Mouse (Mus musculus) MEL (cell line): ENCODE measurements around the gene Dync1li2. TPM values are rescaled to one million over a fixed set of nuclear protein-coding genes. Genes with fewer than 3 reads are reported as not detected.

Source experiments
- DNase-seq: peaks from one replicate; pipeline ENCODE4 v3.0.0; 2011; ENCODE audit warnings: low read depth, low spot score
- H3K27ac ChIP-seq: 2 replicates; pipeline ENCODE4 v1.5.1; 2012; ENCODE audit warnings: low read depth, mild to moderate bottlenecking, control low read depth, low read length, moderate library complexity; ENCODE audit not compliant: control insufficient read depth
- H3K27me3 ChIP-seq, 2 experiments: fragments of 150-350 bp in 1 of 2; sonication (generic) in 1 of 2; 2 replicates each; pipeline ENCODE4 v1.6.1; 2012; ENCODE audit warnings: low read length in 2 of 2, mild to moderate bottlenecking in 2 of 2, improper control_type of control experiment in 1 of 2, moderate library complexity in 1 of 2; ENCODE audit not compliant: insufficient read depth in 2 of 2, control insufficient read depth in 1 of 2
- H3K36me3 ChIP-seq, 2 experiments: 2 replicates each; pipeline ENCODE4 v1.6.1; 2012 to 2014; ENCODE audit warnings: low read length in 2 of 2, improper control_type of control experiment in 1 of 2, inconsistent platforms in 1 of 2, mild to moderate bottlenecking in 1 of 2; ENCODE audit not compliant: insufficient read depth in 2 of 2, control insufficient read depth in 1 of 2
- H3K4me1 ChIP-seq, 2 experiments: fragments of 150-350 bp in 1 of 2; sonication (generic) in 1 of 2; 2 replicates each; pipeline ENCODE4 v1.6.1; 2012; ENCODE audit warnings: low read length in 2 of 2, improper control_type of control experiment in 1 of 2, mild to moderate bottlenecking in 1 of 2; ENCODE audit not compliant: insufficient read depth in 2 of 2, control insufficient read depth in 1 of 2
- H3K4me3 ChIP-seq, 2 experiments: fragments of 150-350 bp in 1 of 2; sonication (generic) in 1 of 2; 2 replicates each; pipeline ENCODE4 v1.5.1; 2012; ENCODE audit warnings: low read depth in 2 of 2, low read length in 2 of 2, mild to moderate bottlenecking in 2 of 2, moderate library complexity in 2 of 2, control low read depth in 1 of 2, improper control_type of control experiment in 1 of 2; ENCODE audit not compliant: control insufficient read depth in 1 of 2, insufficient read depth in 1 of 2
- H3K79me2 ChIP-seq: 2 replicates; pipeline ENCODE4 v1.6.1; 2012; ENCODE audit warnings: mild to moderate bottlenecking, low read length, moderate library complexity; ENCODE audit not compliant: control insufficient read depth, poor library complexity, insufficient read depth
- H3K9ac ChIP-seq: 2 replicates; pipeline ENCODE4 v1.6.1; 2012; ENCODE audit warnings: low read depth, mild to moderate bottlenecking, control low read depth, low read length, moderate library complexity; ENCODE audit not compliant: control insufficient read depth, poor library complexity, severe bottlenecking
- H3K9me3 ChIP-seq: fragments of 150-350 bp; sonication (generic); replicated peaks from 2 replicates; pipeline ENCODE4 v1.6.1; 2012; ENCODE audit warnings: mild to moderate bottlenecking, low read length, improper control_type of control experiment, moderate library complexity; ENCODE audit not compliant: insufficient read depth
- CHD1 ChIP-seq: IDR thresholded peaks from 2 replicates; pipeline ENCODE4 v1.6.1; 2012; ENCODE audit warnings: low read depth, mild to moderate bottlenecking, inconsistent platforms, low read length, improper control_type of control experiment
- E2F4 ChIP-seq: IDR thresholded peaks from 2 replicates; pipeline ENCODE4 v1.6.1; 2011; ENCODE audit warnings: low read depth, low read length, improper control_type of control experiment, borderline replicate concordance
- ELF1 ChIP-seq: IDR thresholded peaks from 2 replicates; pipeline ENCODE4 v1.6.1; 2014; ENCODE audit warnings: low read depth, mild to moderate bottlenecking, inconsistent platforms, low read length, improper control_type of control experiment, moderate library complexity
- GATA1 ChIP-seq: IDR thresholded peaks from 2 replicates; pipeline ENCODE4 v1.6.1; 2011; ENCODE audit warnings: low read depth, low read length, improper control_type of control experiment
- HCFC1 ChIP-seq: IDR thresholded peaks from 2 replicates; pipeline ENCODE4 v1.6.1; 2012; ENCODE audit warnings: low read depth, mild to moderate bottlenecking, inconsistent platforms, low read length, improper control_type of control experiment, moderate library complexity
- JUND ChIP-seq: IDR thresholded peaks from 2 replicates; pipeline ENCODE4 v1.6.1; 2011; ENCODE audit warnings: low read depth, mild to moderate bottlenecking, improper control_type of control experiment, low read length
- KAT2A ChIP-seq: conservative IDR thresholded peaks from 2 replicates; pipeline ENCODE4 v1.6.1; 2012; ENCODE audit warnings: low read depth, low read length, improper control_type of control experiment, inconsistent platforms
- MAX ChIP-seq: IDR thresholded peaks from 2 replicates; pipeline ENCODE4 v1.6.1; 2011; ENCODE audit warnings: low read length, improper control_type of control experiment
- MAZ ChIP-seq: IDR thresholded peaks from 2 replicates; pipeline ENCODE4 v1.6.1; 2012; ENCODE audit warnings: low read depth, mild to moderate bottlenecking, inconsistent platforms, low read length, improper control_type of control experiment
- MEF2A ChIP-seq: IDR thresholded peaks from 2 replicates; pipeline ENCODE4 v1.6.1; 2014; ENCODE audit warnings: low read depth, mild to moderate bottlenecking, inconsistent platforms, low read length, improper control_type of control experiment; ENCODE audit not compliant: poor library complexity, insufficient replicate concordance, severe bottlenecking; ENCODE audit errors: extremely low read depth
- MXI1 ChIP-seq: IDR thresholded peaks from 2 replicates; pipeline ENCODE4 v1.6.1; 2011; ENCODE audit warnings: mild to moderate bottlenecking, low read depth, low read length, improper control_type of control experiment
- MYC ChIP-seq: IDR thresholded peaks from 2 replicates; pipeline ENCODE4 v1.6.1; 2011; ENCODE audit warnings: low read depth, mild to moderate bottlenecking, low read length, improper control_type of control experiment, moderate library complexity
- POLR2AphosphoS2 ChIP-seq: IDR thresholded peaks from 2 replicates; pipeline ENCODE4 v1.6.1; 2011; ENCODE audit warnings: low read length, improper control_type of control experiment
- POLR2AphosphoS5 ChIP-seq: IDR thresholded peaks from 2 replicates; pipeline ENCODE4 v1.6.1; 2012; ENCODE audit warnings: low read depth, borderline replicate concordance, mild to moderate bottlenecking, inconsistent platforms, low read length, moderate library complexity, mixed read lengths
- RCOR1 ChIP-seq: IDR thresholded peaks from 2 replicates; pipeline ENCODE4 v1.6.1; 2012; ENCODE audit warnings: low read depth, mild to moderate bottlenecking, inconsistent platforms, low read length, improper control_type of control experiment
- SIN3A ChIP-seq: IDR thresholded peaks from 2 replicates; pipeline ENCODE4 v1.6.1; 2012; ENCODE audit warnings: low read length, improper control_type of control experiment, inconsistent platforms
- SMC3 ChIP-seq: IDR thresholded peaks from 2 replicates; pipeline ENCODE4 v1.6.1; 2011; ENCODE audit warnings: low read depth, low read length, improper control_type of control experiment
- TBP ChIP-seq: IDR thresholded peaks from 2 replicates; pipeline ENCODE4 v1.8.0; 2011; ENCODE audit warnings: low read depth, low read length, improper control_type of control experiment
- TCF12 ChIP-seq: IDR thresholded peaks from 2 replicates; pipeline ENCODE4 v1.6.1; 2014; ENCODE audit warnings: low read depth, mild to moderate bottlenecking, inconsistent platforms, low read length, improper control_type of control experiment, moderate library complexity
- USF2 ChIP-seq, 2 experiments: IDR thresholded peaks; 2 replicates each; pipeline ENCODE4 v1.6.1; 2011 to 2012; ENCODE audit warnings: improper control_type of control experiment in 2 of 2, low read length in 2 of 2, borderline replicate concordance in 1 of 2, inconsistent platforms in 1 of 2, low read depth in 1 of 2, mild to moderate bottlenecking in 1 of 2; ENCODE audit not compliant: insufficient read depth in 1 of 2
- ZC3H11A ChIP-seq: IDR thresholded peaks from 2 replicates; pipeline ENCODE4 v1.6.1; 2012; ENCODE audit warnings: low read depth, mild to moderate bottlenecking, inconsistent platforms, low read length, improper control_type of control experiment
- ZKSCAN1 ChIP-seq: IDR thresholded peaks from 2 replicates; pipeline ENCODE4 v1.6.1; 2012; ENCODE audit warnings: low read depth, mild to moderate bottlenecking, inconsistent platforms, low read length, improper control_type of control experiment, moderate library complexity
- ZNF384 ChIP-seq: IDR thresholded peaks from 2 replicates; pipeline ENCODE4 v1.6.1; 2012; ENCODE audit warnings: low read depth, mild to moderate bottlenecking, inconsistent platforms, low read length, improper control_type of control experiment
- polyA plus RNA-seq, 2 experiments: library from polyadenylated mRNA; stranded (reverse) in 1 of 2; unstranded in 1 of 2; fragments of >175 nt in 1 of 2; fragments of >200 nt in 1 of 2; gene quantifications; 2 replicates each; pipeline versions ENCODE4 v1.2.1 to v1.2.4; 2012; ENCODE audit warnings: low replicate concordance in 2 of 2, low read depth in 1 of 2; ENCODE audit not compliant: insufficient read length in 2 of 2, insufficient read depth in 1 of 2, missing spikeins in 1 of 2
- total RNA-seq: library from RNA; depleted of rRNA; stranded (reverse); fragments of 300-350 nt; gene quantifications from 2 replicates; pipeline ENCODE4 v1.2.3, GENCODE M21; 2012

Gene Dync1li2
- total and polyA plus RNA-seq, 3 experiments = 22.4 to 23.8 TPM; not detected in 1

DNA sequence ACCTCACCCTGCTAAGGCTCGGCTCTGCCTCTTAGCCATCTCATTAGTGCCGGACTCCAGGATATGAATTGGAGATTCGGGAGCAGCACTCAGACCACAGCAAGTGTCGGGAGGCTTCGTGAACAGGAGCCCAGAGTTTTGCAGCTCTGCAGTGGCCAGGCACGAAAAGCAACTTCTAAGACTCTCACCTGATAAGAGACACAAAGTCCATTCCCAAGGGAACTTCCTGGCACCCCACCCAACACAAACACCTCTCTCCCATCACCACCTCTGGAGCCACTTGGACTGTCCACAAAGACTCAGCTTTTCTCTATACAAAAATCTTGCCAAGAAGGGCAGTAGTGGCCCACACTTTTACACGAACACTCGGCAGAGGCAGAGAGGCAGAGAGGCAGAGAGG is 52.6 kb downstream of the Dync1li2 start:
- Histone ChIP-seq H3K9ac (no peak overlapping the region), H3K79me2 (peaks cover 23% of the 10 kb centered on the region), H3K27me3 (no peaks in the 10 kb centered on the region), H3K9me3 (no peaks in the 10 kb centered on the region), H3K36me3 (peaks cover 0 to 9% of the 10 kb centered on the region in 2 experiments; a peak in 2 of 4 replicates), H3K4me3 (no peak overlapping the region), H3K27ac (no peak overlapping the region), H3K4me1 (peaks cover 4 to 17% of the 10 kb centered on the region in 2 experiments)
- DNase-seq = no peak
- TF ChIP-seq GATA1 = no peak
- TF ChIP-seq MAX = no peak
- TF ChIP-seq ZC3H11A = no peak
- no peak for TF ChIP-seq SIN3A
- TF ChIP-seq HCFC1 = no peak
- TF ChIP-seq ZKSCAN1 = no peak
- no peak for TF ChIP-seq KAT2A
- no peak for TF ChIP-seq MXI1
- TF ChIP-seq MEF2A = no peak
- TF ChIP-seq TBP = no peak
- no peak for TF ChIP-seq MAZ
- no peak for TF ChIP-seq RCOR1
- TF ChIP-seq JUND = no peak
- TF ChIP-seq ZNF384 = no peak

DNA sequence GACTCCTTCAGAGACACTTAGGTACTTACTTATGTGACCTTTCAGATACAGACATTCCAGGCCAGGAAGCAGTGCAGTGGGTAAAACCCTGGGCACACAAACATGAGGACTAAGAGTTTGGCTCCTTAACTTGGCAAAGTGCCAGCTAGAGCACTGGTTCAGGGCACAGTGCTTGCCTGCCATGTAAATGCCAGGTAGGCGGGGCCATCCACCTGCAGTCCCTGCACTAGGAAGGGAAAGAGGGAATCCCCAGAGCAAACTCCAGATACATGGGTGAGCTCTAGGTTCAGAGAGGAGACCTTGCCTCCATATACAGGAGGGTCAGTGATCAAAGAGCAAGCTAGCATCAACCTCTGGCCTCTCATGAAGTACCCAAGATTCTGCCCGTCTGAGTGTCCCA is 54.9 kb downstream of the Dync1li2 start:
- no peak overlapping the region for H3K27ac ChIP-seq
- H3K4me1 ChIP-seq = peaks cover 4% of the 10 kb centered on the region in 2 experiments; a peak in 3 of 4 replicates
- peaks cover 9% of the 10 kb centered on the region; the same call in 1 of the 2 replicates for H3K79me2 ChIP-seq
- H3K27me3 ChIP-seq = no peaks in the 10 kb centered on the region
- no peak for TF ChIP-seq POLR2AphosphoS5
- no peak for TF ChIP-seq E2F4
- TF ChIP-seq CHD1 = no peak
- TF ChIP-seq ELF1 = no peak
- no peak for TF ChIP-seq USF2 (IDR thresholded peaks at IDR 0.05; ENCODE audit: borderline replicate concordance in 1 of 2, insufficient read depth in 1 of 2, low read depth in 1 of 2, low read length in 2 of 2)
- no peak for TF ChIP-seq MYC
- TF ChIP-seq ZNF384 = no peak
- TF ChIP-seq POLR2AphosphoS2 = no peak
- no peak for TF ChIP-seq SMC3
- no peak for TF ChIP-seq TCF12
- no peak for TF ChIP-seq HCFC1
- peak; percentile 19 for DNase-seq
- H3K9me3 ChIP-seq = no peaks in the 10 kb centered on the region
- H3K4me3 ChIP-seq = no peak overlapping the region
- H3K36me3 ChIP-seq = no peaks in the 10 kb centered on the region; a peak in 2 of 4 replicates
- H3K9ac ChIP-seq = no peak overlapping the region
